In genomic region chr17:56502526-56502925, GRCm38 (mm10) we compare ENCODE assay signal across 10 mouse cellular contexts. TPM values are rescaled to one million over a fixed set of nuclear protein-coding genes. Genes with fewer than 3 reads are reported as not detected.
DNase-seq lines count a peak whose midpoint lies in the region; ATAC-seq and TF ChIP-seq lines count a peak whose summit lies in the region.
"Had no signal": no experiment of that assay in that cellular context is flagged by ENCODE, and none has a peak within 500 bp of the region (broad histone marks: within the 10 kb centered on the region; RNA-seq: fewer than 3 reads in every experiment).

No protein-coding gene starts in this region.

- H3K9ac ChIP-seq in kidney, embryonic 16.5 days (replicated peaks; ENCODE audit: low read length), result no peak overlapping the region
- no peak overlapping the region for H3K9ac ChIP-seq in hindbrain, postnatal 0 days (replicated peaks; ENCODE audit: low read length)
- H3K9ac ChIP-seq in liver, embryonic 11.5 days (ENCODE audit: low read depth, low read length), result no peak overlapping the region

- no peak for ATAC-seq in kidney, embryonic 16.5 days (ENCODE audit: low FRiP score, low TSS enrichment)
- peak; percentile 85 for ATAC-seq in hindbrain, postnatal 0 days
- no peak for ATAC-seq in liver, embryonic 11.5 days (replicated peaks; ENCODE audit: low FRiP score)

- H3K4me1 ChIP-seq in kidney, embryonic 16.5 days (ENCODE audit: insufficient read depth, low read length), result no peaks in the 10 kb centered on the region
- H3K4me1 ChIP-seq in hindbrain, postnatal 0 days (ENCODE audit: insufficient read depth, low read length), result peaks cover 16% of the 10 kb centered on the region
- H3K4me1 ChIP-seq in liver, embryonic 11.5 days (replicated peaks; ENCODE audit: control insufficient read depth, insufficient read depth, low read length), result peaks cover 5% of the 10 kb centered on the region

- peak; percentile 48 for DNase-seq in kidney, postnatal 14 days
- DNase-seq in adipocyte (ENCODE audit: low spot score), result peak; percentile 74
- DNase-seq in cerebellum, postnatal 25 days, result peak; percentile 83 to 90
- DNase-seq in hindbrain, postnatal 0 days (ENCODE audit: low spot score), result peak; percentile 91
- DNase-seq in lung, postnatal 4 days, result peak; percentile 61 to 82
- DNase-seq in embryo, embryonic 11 days, result no peak
- DNase-seq in liver, embryonic 11.5 days (ENCODE audit: low spot score), result no peak

- H3K9me3 ChIP-seq in kidney, embryonic 16.5 days (ENCODE audit: low read length), result peaks cover 4% of the 10 kb centered on the region; the same call in 1 of the 2 replicates
- no peaks in the 10 kb centered on the region for H3K9me3 ChIP-seq in hindbrain, postnatal 0 days (ENCODE audit: low read length)
- 0 out of 2 replicates have a peak, but pooled peaks cover 7% of the 10 kb centered on the region for H3K9me3 ChIP-seq in liver, embryonic 11.5 days (ENCODE audit: control insufficient read depth, low read length)

- H3K4me2 ChIP-seq in kidney, embryonic 16.5 days (replicated peaks; ENCODE audit: low read depth, low read length), result no peak overlapping the region
- no peak overlapping the region for H3K4me2 ChIP-seq in hindbrain, postnatal 0 days (ENCODE audit: low read depth, low read length)
- H3K4me2 ChIP-seq in liver, embryonic 11.5 days, result no peak overlapping the region

- peak; percentile 61 for TF ChIP-seq CTCF in hindbrain, postnatal 0 days (IDR thresholded peaks at IDR 0.05; ENCODE audit: low read depth)

- no peak overlapping the region for H3K4me3 ChIP-seq in kidney, embryonic 16.5 days (ENCODE audit: low read length)
- no peak overlapping the region for H3K4me3 ChIP-seq in hindbrain, postnatal 0 days (ENCODE audit: low read length)
- no peak overlapping the region for H3K4me3 ChIP-seq in liver, embryonic 11.5 days (ENCODE audit: low read depth, low read length)

- H3K36me3 ChIP-seq in kidney, embryonic 16.5 days (ENCODE audit: insufficient read depth, low read length), result no peaks in the 10 kb centered on the region
- no peaks in the 10 kb centered on the region for H3K36me3 ChIP-seq in hindbrain, postnatal 0 days (ENCODE audit: insufficient read depth, low read length)
- H3K36me3 ChIP-seq in liver, embryonic 11.5 days (ENCODE audit: control insufficient read depth, insufficient read depth, low read length), result no peaks in the 10 kb centered on the region

- WGBS in kidney, embryonic 16.5 days, result 36% methylated on average over 9 of the region's 9 CpGs
- WGBS in hindbrain, postnatal 0 days, result 12% methylated on average over 9 of the region's 9 CpGs
- 35% methylated on average over 9 of the region's 9 CpGs for whole genome bisulfite sequencing in liver, embryonic 11.5 days

- H3K27ac ChIP-seq in kidney, embryonic 16.5 days (ENCODE audit: low read length), result no peak overlapping the region
- H3K27ac ChIP-seq in hindbrain, postnatal 0 days, result peak overlapping the region; percentile 62
- no peak overlapping the region for H3K27ac ChIP-seq in liver, embryonic 11.5 days (ENCODE audit: low read depth, low read length)

- H3K27me3 ChIP-seq in kidney, embryonic 16.5 days (ENCODE audit: insufficient read depth, low read length), result no peaks in the 10 kb centered on the region
- no peaks in the 10 kb centered on the region for H3K27me3 ChIP-seq in hindbrain, postnatal 0 days (ENCODE audit: insufficient read depth, low read length)
- H3K27me3 ChIP-seq in liver, embryonic 11.5 days (replicated peaks; ENCODE audit: control insufficient read depth, insufficient read depth, low read length), result no peaks in the 10 kb centered on the region; the same call in 1 of the 2 replicates

RNA-seq across cellular contexts. Expression of gene Znrf4, which starts 9.7 kb away (rescaled TPM):
- polyA plus RNA-seq in kidney, embryonic 16.5 days (2015; fragmentation: Nextera tagmentation; extraction: Ambion mirVana), result not detected in 2 replicates
- total RNA-seq in hindbrain, postnatal 0 days (2014; rRNA removed), result not detected in 2 replicates
- polyA plus RNA-seq in hindbrain, postnatal 0 days (2015; fragmentation: Nextera tagmentation; extraction: Ambion mirVana), result not detected in 2 replicates
- polyA plus RNA-seq in liver, embryonic 11.5 days (2014; fragmentation: Nextera tagmentation; extraction: Ambion mirVana), result not detected in 2 replicates
- total RNA-seq: neutrophil, adult 5-6 weeks had no signal
- polyA plus RNA-seq: intestine, embryonic 14.5 days had no signal

RNA-seq across cellular contexts. Expression of gene Ptprs, which starts 26.2 kb away (rescaled TPM):
- polyA plus RNA-seq in kidney, embryonic 16.5 days (2015; fragmentation: Nextera tagmentation; extraction: Ambion mirVana), result 76.1 and 87.2 TPM in 2 replicates
- 869 and 913 TPM in 2 replicates for total RNA-seq in hindbrain, postnatal 0 days (2014; rRNA removed)
- 196 and 198 TPM in 2 replicates for polyA plus RNA-seq in hindbrain, postnatal 0 days (2015; fragmentation: Nextera tagmentation; extraction: Ambion mirVana)
- 33.4 and 39.8 TPM in 2 replicates for polyA plus RNA-seq in liver, embryonic 11.5 days (2014; fragmentation: Nextera tagmentation; extraction: Ambion mirVana)

RNA-seq across cellular contexts. Expression of gene Gm20219, which starts 51.7 kb away (rescaled TPM):
- polyA plus RNA-seq in kidney, embryonic 16.5 days (2015; fragmentation: Nextera tagmentation; extraction: Ambion mirVana), result 1.8 and 2.4 TPM in 2 replicates
- 0.10 and 0.54 TPM in 2 replicates for total RNA-seq in hindbrain, postnatal 0 days (2014; rRNA removed)
- 0.37 and 0.55 TPM in 2 replicates for polyA plus RNA-seq in hindbrain, postnatal 0 days (2015; fragmentation: Nextera tagmentation; extraction: Ambion mirVana)
- polyA plus RNA-seq in liver, embryonic 11.5 days (2014; fragmentation: Nextera tagmentation; extraction: Ambion mirVana), result 0.44 and 0.70 TPM in 2 replicates

Comparison
In these comparisons a context has a peak if more than half of its experiments do, and no peak if none do; other contexts are left out.
1. DNase-seq: peak in kidney, postnatal 14 days (single experiment), adipocyte (single experiment), cerebellum, postnatal 25 days (2 of 2), hindbrain, postnatal 0 days (single experiment) and lung, postnatal 4 days (2 of 2); none in embryo, embryonic 11 days (single experiment) and liver, embryonic 11.5 days (single experiment).